8 mouse cellular contexts compared by ENCODE assay signal in genomic region chr2:131911341-131911740, GRCm38 (mm10). TPM values are rescaled to one million over a fixed set of nuclear protein-coding genes. Genes with fewer than 3 reads are reported as not detected.
DNase-seq lines count a peak whose midpoint lies in the region; ATAC-seq and TF ChIP-seq lines count a peak whose summit lies in the region.
"Had no signal": no experiment of that assay in that cellular context is flagged by ENCODE, and none has a peak within 500 bp of the region (broad histone marks: within the 10 kb centered on the region; RNA-seq: fewer than 3 reads in every experiment).

No protein-coding gene starts in this region.

- peaks cover 4% of the 10 kb centered on the region; the same call in 1 of the 2 replicates for H3K4me1 ChIP-seq in liver, embryonic 11.5 days (replicated peaks; ENCODE audit: control insufficient read depth, insufficient read depth, low read length)
- peaks cover 12% of the 10 kb centered on the region for H3K4me1 ChIP-seq in cortical plate, adult 2 months (ENCODE audit: control insufficient read depth, insufficient read depth, low read length)
- peaks cover 24% of the 10 kb centered on the region for H3K4me1 ChIP-seq in hindbrain, embryonic 16.5 days (ENCODE audit: control insufficient read depth, insufficient read depth, low read depth, low read length)

- TF ChIP-seq POLR2A in cortical plate, adult 2 months (IDR thresholded peaks at IDR 0.05; ENCODE audit: extremely low read depth, insufficient read depth, low read length) = no peak

- peak overlapping the region; percentile 73 for H3K4me2 ChIP-seq in liver, embryonic 11.5 days
- H3K4me2 ChIP-seq in hindbrain, embryonic 16.5 days (ENCODE audit: low read length) = peak overlapping the region; percentile 58

- ATAC-seq in liver, embryonic 11.5 days (replicated peaks; ENCODE audit: low FRiP score) = no peak
- ATAC-seq in hindbrain, embryonic 16.5 days = no peak

- 59% methylated on average over 4 of the region's 4 CpGs for WGBS in liver, embryonic 11.5 days
- 22% methylated on average over 4 of the region's 4 CpGs for WGBS in hindbrain, embryonic 16.5 days

- 0 out of 2 replicates have a peak overlapping the region, but pooled peaks have one; percentile 30 for H3K9ac ChIP-seq in liver, embryonic 11.5 days (ENCODE audit: low read depth, low read length)
- H3K9ac ChIP-seq in hindbrain, embryonic 16.5 days (ENCODE audit: low read depth, low read length) = peak overlapping the region; percentile 24; the same call in 1 of the 2 replicates

- no peak for TF ChIP-seq CTCF in cortical plate, adult 2 months (IDR thresholded peaks at IDR 0.05; ENCODE audit: extremely low read depth, insufficient read depth, low read length)

- H3K27ac ChIP-seq in liver, embryonic 11.5 days (ENCODE audit: low read depth, low read length) = no peak overlapping the region
- H3K27ac ChIP-seq in cortical plate, adult 2 months (ENCODE audit: insufficient read depth, low read length) = 0 out of 2 replicates have a peak overlapping the region, but pooled peaks have one; percentile 55
- 0 out of 2 replicates have a peak overlapping the region, but pooled peaks have one; percentile 27 for H3K27ac ChIP-seq in hindbrain, embryonic 16.5 days (ENCODE audit: low read depth, low read length)

- DNase-seq in liver, embryonic 11.5 days (ENCODE audit: low spot score) = no peak
- DNase-seq in liver = no peak
- peak; percentile 69 for DNase-seq in retina, postnatal 1 day
- no peak for DNase-seq in testis, postnatal 10 days (ENCODE audit: low spot score)
- DNase-seq in lung, postnatal 36 days = no peak
- DNase-seq: gastrocnemius, postnatal 14 days had no signal

- no peaks in the 10 kb centered on the region; the same call in 1 of the 2 replicates for H3K36me3 ChIP-seq in liver, embryonic 11.5 days (ENCODE audit: control insufficient read depth, insufficient read depth, low read length)
- no peaks in the 10 kb centered on the region for H3K36me3 ChIP-seq in hindbrain, embryonic 16.5 days (ENCODE audit: control insufficient read depth, insufficient read depth, low read length)

- H3K4me3 ChIP-seq in liver, embryonic 11.5 days (ENCODE audit: low read depth, low read length) = peak overlapping the region; percentile 77
- peak overlapping the region; percentile 96 for H3K4me3 ChIP-seq in cortical plate, adult 2 months (ENCODE audit: insufficient read depth, low read length)
- H3K4me3 ChIP-seq in hindbrain, embryonic 16.5 days (ENCODE audit: low read length) = peak overlapping the region; percentile 76

- H3K27me3 ChIP-seq in liver, embryonic 11.5 days (replicated peaks; ENCODE audit: control insufficient read depth, insufficient read depth, low read length) = no peaks in the 10 kb centered on the region
- H3K27me3 ChIP-seq in hindbrain, embryonic 16.5 days (replicated peaks; ENCODE audit: control insufficient read depth, insufficient read depth, low read length) = no peaks in the 10 kb centered on the region

- no peaks in the 10 kb centered on the region for H3K9me3 ChIP-seq in liver, embryonic 11.5 days (ENCODE audit: control insufficient read depth, low read length)
- no peaks in the 10 kb centered on the region for H3K9me3 ChIP-seq in hindbrain, embryonic 16.5 days (ENCODE audit: control insufficient read depth, low read length)

RNA-seq across cellular contexts. Expression of gene Prn, which starts 1.6 kb away (rescaled TPM):
- 0.25 TPM in 1 of 2 replicates, not detected in the other for polyA plus RNA-seq in liver, embryonic 11.5 days (2014; fragmentation: Nextera tagmentation; extraction: Ambion mirVana)
- polyA plus RNA-seq in cortical plate, adult 2 months (2012; rRNA removed) = not detected in 2 replicates
- polyA plus RNA-seq in hindbrain, embryonic 16.5 days (2015; fragmentation: Nextera tagmentation; extraction: Ambion mirVana) = 0.26 TPM in 1 of 2 replicates, not detected in the other

RNA-seq across cellular contexts. Expression of gene Prnp, which starts 1.6 kb away (rescaled TPM):
- polyA plus RNA-seq in liver, embryonic 11.5 days (2014; fragmentation: Nextera tagmentation; extraction: Ambion mirVana) = 32.6 and 33.3 TPM in 2 replicates
- 704 and 765 TPM in 2 replicates for polyA plus RNA-seq in cortical plate, adult 2 months (2012; rRNA removed)
- polyA plus RNA-seq in hindbrain, embryonic 16.5 days (2015; fragmentation: Nextera tagmentation; extraction: Ambion mirVana) = 153 and 168 TPM in 2 replicates

RNA-seq across cellular contexts. Expression of gene Prnd, which starts 39.3 kb away (rescaled TPM):
- 1.6 and 2.5 TPM in 2 replicates for polyA plus RNA-seq in liver, embryonic 11.5 days (2014; fragmentation: Nextera tagmentation; extraction: Ambion mirVana)
- polyA plus RNA-seq in cortical plate, adult 2 months (2012; rRNA removed) = 0.40 and 0.46 TPM in 2 replicates
- polyA plus RNA-seq in hindbrain, embryonic 16.5 days (2015; fragmentation: Nextera tagmentation; extraction: Ambion mirVana) = 8.1 and 12.7 TPM in 2 replicates

RNA-seq across cellular contexts. Expression of gene Erv3, which starts 51.8 kb away (rescaled TPM):
- not detected in 2 replicates for polyA plus RNA-seq in liver, embryonic 11.5 days (2014; fragmentation: Nextera tagmentation; extraction: Ambion mirVana)
- 0.17 and 0.28 TPM in 2 replicates for polyA plus RNA-seq in cortical plate, adult 2 months (2012; rRNA removed)
- polyA plus RNA-seq in hindbrain, embryonic 16.5 days (2015; fragmentation: Nextera tagmentation; extraction: Ambion mirVana) = not detected in 2 replicates
